Mouse (Mus musculus) cerebellum, adult 2 months (tissue): Measurements from ENCODE around the gene Ern1. TPM values are rescaled to one million over a fixed set of nuclear protein-coding genes. Genes with fewer than 3 reads are reported as not detected.
"Not testable (repeated sequence)": the region's sequence is repeated elsewhere in the genome, so short reads cannot be mapped to it uniquely, and the experiment has no call there.

Experiments
- DNase-seq, 2 experiments: peaks; one replicate each; pipeline ENCODE4 v3.0.0; 2021
- H3K27ac ChIP-seq: fragments of 200-500 bp; 2 replicates; pipeline ENCODE4 v1.5.1; 2012; ENCODE audit warnings: low read length, control low read depth, inconsistent platforms; ENCODE audit not compliant: insufficient read depth
- H3K27me3 ChIP-seq: fragments of 200-500 bp; 2 replicates; pipeline ENCODE4 v1.6.1; 2012; ENCODE audit warnings: inconsistent platforms, mild to moderate bottlenecking, low read length, moderate library complexity; ENCODE audit not compliant: control insufficient read depth, insufficient read depth
- H3K4me1 ChIP-seq: fragments of 200-500 bp; 2 replicates; pipeline ENCODE4 v1.6.1; 2011; ENCODE audit warnings: low read length; ENCODE audit not compliant: control insufficient read depth, insufficient read depth
- H3K4me3 ChIP-seq: fragments of 200-500 bp; replicated peaks from 2 replicates; pipeline ENCODE3; 2011; ENCODE audit warnings: mild to moderate bottlenecking, low read depth, low read length, control low read depth; ENCODE audit not compliant: insufficient read depth
- CTCF ChIP-seq: fragments of 200-500 bp; IDR thresholded peaks from 2 replicates; pipeline ENCODE4 v1.5.1; 2011; ENCODE audit warnings: low read depth, mild to moderate bottlenecking, control low read depth, low read length, moderate library complexity, borderline replicate concordance; ENCODE audit not compliant: insufficient read depth
- POLR2A ChIP-seq: fragments of 200-500 bp; IDR thresholded peaks from 2 replicates; pipeline ENCODE4 v1.6.1; 2011; ENCODE audit warnings: low read length, control low read depth, borderline replicate concordance; ENCODE audit not compliant: insufficient read depth
- WGBS: fragments of 180-500 bp; shearing (Covaris S2); methylation state at CpG from one replicate; pipeline ENCODE4 v1.1.7; 2018; 5-methylcytosine and 5-hydroxymethylcytosine counted together
- polyA plus RNA-seq: library from polyadenylated mRNA; depleted of rRNA; stranded (reverse); fragments of >200 nt; gene quantifications from 2 replicates; pipeline ENCODE4 v1.2.3, GENCODE M21; 2012

Ern1 gene
- polyA plus RNA-seq, 1 experiment = 7.6 TPM

GRCm38 (mm10) chr11:106417860-106418259, 69.8 kb downstream of the Ern1 start:
- H3K27me3 ChIP-seq = no peaks in the 10 kb centered on the region
- DNase-seq = no peak
- no peak overlapping the region for H3K27ac ChIP-seq
- H3K4me3 ChIP-seq = no peak overlapping the region
- TF ChIP-seq POLR2A (no peak), CTCF (no peak)
- 91% methylated on average over 2 of the region's 2 CpGs for WGBS
- no peaks in the 10 kb centered on the region for H3K4me1 ChIP-seq

GRCm38 (mm10) chr11:106416331-106416730, 71.3 kb downstream of the Ern1 start:
- H3K4me1 ChIP-seq = no peaks in the 10 kb centered on the region
- TF ChIP-seq POLR2A (no peak), CTCF (no peak)
- 64% methylated on average over 3 of the region's 3 CpGs for WGBS
- DNase-seq = no peak
- no peaks in the 10 kb centered on the region for H3K27me3 ChIP-seq
- no peak overlapping the region for H3K27ac ChIP-seq
- H3K4me3 ChIP-seq = no peak overlapping the region

- TF ChIP-seq CTCF (no peak), POLR2A (no peak)
- DNase-seq = no peak
- Histone ChIP-seq H3K27ac (no peak overlapping the region), H3K4me1 (no peaks in the 10 kb centered on the region), H3K4me3 (no peak overlapping the region), H3K27me3 (no peaks in the 10 kb centered on the region)
- WGBS = 82% methylated on average over 3 of the region's 3 CpGs
These were observed 74.9 kb downstream of the Ern1 start for GRCm38 (mm10) chr11:106412641-106413360.

- TF ChIP-seq CTCF = no peak
- no peak for TF ChIP-seq POLR2A
- Histone ChIP-seq H3K4me3 (no peak overlapping the region), H3K27ac (no peak overlapping the region), H3K27me3 (no peaks in the 10 kb centered on the region), H3K4me1 (no peaks in the 10 kb centered on the region)
- DNase-seq = no peak
- WGBS = 93% methylated on average over 2 of the region's 2 CpGs
These were observed 76.5 kb downstream of the Ern1 start for GRCm38 (mm10) chr11:106411157-106411556.

- Histone ChIP-seq H3K27ac (no peak overlapping the region), H3K4me3 (no peak overlapping the region), H3K27me3 (no peaks in the 10 kb centered on the region), H3K4me1 (no peaks in the 10 kb centered on the region)
- WGBS = 92% methylated on average over 3 of the region's 3 CpGs
- DNase-seq = no peak
- TF ChIP-seq POLR2A (no peak), CTCF (no peak)
These were observed 77.1 kb downstream of the Ern1 start for GRCm38 (mm10) chr11:106410507-106410906.

- TF ChIP-seq POLR2A (no peak), CTCF (no peak)
- DNase-seq = no peak
- 59% methylated on average over 4 of the region's 4 CpGs for WGBS
- H3K4me3 ChIP-seq = no peak overlapping the region
- no peaks in the 10 kb centered on the region for H3K27me3 ChIP-seq
- no peak overlapping the region for H3K27ac ChIP-seq
- no peaks in the 10 kb centered on the region for H3K4me1 ChIP-seq
These were observed 77.6 kb downstream of the Ern1 start for GRCm38 (mm10) chr11:106410011-106410410.

- H3K4me3 ChIP-seq = no peak overlapping the region
- WGBS = 91% methylated on average over 8 of the region's 8 CpGs
- H3K27ac ChIP-seq = no peak overlapping the region
- no peak for DNase-seq
- H3K27me3 ChIP-seq = no peaks in the 10 kb centered on the region
- no peaks in the 10 kb centered on the region for H3K4me1 ChIP-seq
- no peak for TF ChIP-seq POLR2A
- TF ChIP-seq CTCF = no peak
These were observed 89.2 kb downstream of the Ern1 start for GRCm38 (mm10) chr11:106398481-106398880.

GRCm38 (mm10) chr11:106397656-106398055, 90.0 kb downstream of the Ern1 start:
- peak; percentile 20 to 24 for DNase-seq
- H3K4me1 ChIP-seq = no peaks in the 10 kb centered on the region
- no peak overlapping the region for H3K4me3 ChIP-seq
- 77% methylated on average over 3 of the region's 3 CpGs for WGBS
- no peaks in the 10 kb centered on the region for H3K27me3 ChIP-seq
- TF ChIP-seq POLR2A (no peak), CTCF (peak; percentile 38; the same call in 1 of the 2 replicates)
- H3K27ac ChIP-seq = no peak overlapping the region

GRCm38 (mm10) chr11:106394055-106394454, 93.6 kb downstream of the Ern1 start:
- 83% methylated on average over 2 of the region's 2 CpGs for WGBS
- not testable (repeated sequence) for DNase-seq, H3K27ac ChIP-seq, H3K4me3 ChIP-seq, H3K27me3 ChIP-seq, H3K4me1 ChIP-seq
